Mouse (Mus musculus) naive thymus-derived CD4-positive, alpha-beta T cell, adult 2 months (primary cell): ENCODE results near the gene Gm4707.
A peak's percentile ranks its signal among the peaks of the same experiment; 100 is the strongest.
"Not testable (repeated sequence)": the region's sequence is repeated elsewhere in the genome, so short reads cannot be mapped to it uniquely, and the experiment has no call there.

Experiments used
- DNase-seq: peaks from one replicate; pipeline ENCODE4 v3.0.0-alpha.2; 2011; ENCODE audit warnings: low read depth

The Gm4707 gene

GRCm38 (mm10) chr17:71459818-71460217 is at the start of gene Gm4707:
Gm4707 (minus strand) TSS chr17:71459918.
- DNase-seq = no peak

GRCm38 (mm10) chr17:71506832-71507231 is 47.1 kb upstream of the Gm4707 start:
- no peak for DNase-seq

- DNase-seq = no peak
These were observed 36.1 kb upstream of the Gm4707 start for GRCm38 (mm10) chr17:71495784-71496183.

GRCm38 (mm10) chr17:71491332-71491686 is 31.6 kb upstream of the Gm4707 start:
- DNase-seq = no peak

GRCm38 (mm10) chr17:71490666-71491331 is 31.1 kb upstream of the Gm4707 start:
- DNase-seq = peak; percentile 87

- peak; percentile 43 for DNase-seq
These were observed 30.2 kb upstream of the Gm4707 start for GRCm38 (mm10) chr17:71489703-71490461.

- peak; percentile 89 for DNase-seq
These were observed 26.6 kb upstream of the Gm4707 start for GRCm38 (mm10) chr17:71486231-71486851.

- peak; percentile 90 for DNase-seq
These were observed 26.1 kb upstream of the Gm4707 start for GRCm38 (mm10) chr17:71485791-71486230.

- DNase-seq = peak; percentile 53
These were observed 25.0 kb upstream of the Gm4707 start for GRCm38 (mm10) chr17:71484711-71485110.

GRCm38 (mm10) chr17:71483418-71484060 is 23.8 kb upstream of the Gm4707 start:
- DNase-seq = no peak

- DNase-seq = peak; percentile 71
These were observed 19.7 kb upstream of the Gm4707 start for GRCm38 (mm10) chr17:71479381-71479901.

- DNase-seq = no peak
These were observed 17.8 kb upstream of the Gm4707 start for GRCm38 (mm10) chr17:71477481-71477880.

- peak; percentile 46 for DNase-seq
These were observed 16.8 kb upstream of the Gm4707 start for GRCm38 (mm10) chr17:71476346-71477020.

- DNase-seq = no peak
These were observed 16.0 kb upstream of the Gm4707 start for GRCm38 (mm10) chr17:71475705-71476089.

GRCm38 (mm10) chr17:71474762-71475704 is 15.3 kb upstream of the Gm4707 start, which contains the start of gene Smchd1:
Smchd1 (minus strand) TSS chr17:71475343.
- DNase-seq = peak; percentile 92

GRCm38 (mm10) chr17:71474128-71474527 is 14.4 kb upstream of the Gm4707 start:
- DNase-seq = peak; percentile 56

GRCm38 (mm10) chr17:71471261-71471660 is 11.5 kb upstream of the Gm4707 start:
- DNase-seq = no peak

GRCm38 (mm10) chr17:71460312-71460711 is 594 bp upstream of the Gm4707 start:
- no peak for DNase-seq

GRCm38 (mm10) chr17:71457361-71457760 is 2.4 kb downstream of the Gm4707 start:
- DNase-seq = not testable (repeated sequence)

- no peak for DNase-seq
These were observed 14.5 kb downstream of the Gm4707 start for GRCm38 (mm10) chr17:71445191-71445590.
